Mouse (Mus musculus) heart, postnatal 0 days (tissue): Measurements from ENCODE around the gene Slc43a2. TPM values are rescaled to one million over a fixed set of nuclear protein-coding genes. Genes with fewer than 3 reads are reported as not detected.

Experiments
- ATAC-seq: fragments of 200-750 bp; cut with Nextera tagmentation; 2 replicates; pipeline ENCODE4 v1.8.0; 2017; ENCODE audit warnings: low read depth, moderate number of reproducible peaks, moderate library complexity; ENCODE audit not compliant: insufficient read depth
- DNase-seq: peaks from one replicate; pipeline ENCODE4 v3.0.0-alpha.2; 2016; ENCODE audit warnings: low spot score
- H3K27ac ChIP-seq: fragments of 300-500 bp; sonication (generic); 2 replicates; pipeline ENCODE4 v1.5.1; 2014; ENCODE audit warnings: low read depth, mild to moderate bottlenecking
- H3K27me3 ChIP-seq: fragments of 300-500 bp; sonication (generic); 2 replicates; pipeline ENCODE4 v1.6.1; 2014; ENCODE audit warnings: low read length, mixed read lengths; ENCODE audit not compliant: control insufficient read depth, insufficient read depth
- H3K36me3 ChIP-seq: fragments of 300-500 bp; sonication (generic); replicated peaks from 2 replicates; pipeline ENCODE4 v1.6.1; 2014; ENCODE audit warnings: low read length, mixed read lengths; ENCODE audit not compliant: control insufficient read depth, insufficient read depth
- H3K4me1 ChIP-seq: fragments of 300-500 bp; sonication (generic); 2 replicates; pipeline ENCODE4 v1.6.1; 2014; ENCODE audit warnings: antibody characterized with exemption; ENCODE audit not compliant: control insufficient read depth, insufficient read depth
- H3K4me2 ChIP-seq: fragments of 300-500 bp; sonication (generic); 2 replicates; pipeline ENCODE4 v1.6.1; 2014; ENCODE audit warnings: low read depth, mild to moderate bottlenecking, low read length, moderate library complexity
- H3K4me3 ChIP-seq: fragments of 300-500 bp; sonication (generic); 2 replicates; pipeline ENCODE4 v1.5.1; 2014; ENCODE audit warnings: low read depth, low read length
- H3K9ac ChIP-seq: fragments of 300-500 bp; sonication (generic); replicated peaks from 2 replicates; pipeline ENCODE4 v1.6.1; 2014; ENCODE audit warnings: low read depth, low read length, mixed read lengths
- H3K9me3 ChIP-seq: fragments of 300-500 bp; sonication (generic); replicated peaks from 2 replicates; pipeline ENCODE4 v1.6.1; 2016; ENCODE audit warnings: low read length; ENCODE audit not compliant: control insufficient read depth
- CTCF ChIP-seq: IDR thresholded peaks from 2 replicates; pipeline ENCODE4 v1.5.1; 2016; ENCODE audit warnings: antibody characterized with exemption, control low read depth, low read depth
- EP300 ChIP-seq: IDR thresholded peaks from 2 replicates; pipeline ENCODE4 v1.6.1; 2016; ENCODE audit warnings: antibody characterized with exemption, low read depth
- WGBS: fragments of 180-500 bp; shearing (Covaris S2); extraction: QIAGEN DNeasy Blood & Tissue Kit; methylation state at CpG from one replicate; pipeline ENCODE4 v1.1.7; 2014; 5-methylcytosine and 5-hydroxymethylcytosine counted together
- polyA plus RNA-seq: library from polyadenylated mRNA; unstranded; fragments of >200 nt; fragmentation: Nextera tagmentation; extraction: Ambion mirVana; gene quantifications from 2 replicates; pipeline ENCODE4 v1.2.1, GENCODE M21; 2015
- total RNA-seq: library from RNA; depleted of rRNA; stranded (reverse); fragments of >200 nt; gene quantifications from 2 replicates; pipeline ENCODE4 v1.2.3, GENCODE M21; 2014; ENCODE audit warnings: low replicate concordance

The Slc43a2 gene
- total and polyA plus RNA-seq, 2 experiments from 2014 or later, result 3.6 to 4.8 TPM

DNA sequence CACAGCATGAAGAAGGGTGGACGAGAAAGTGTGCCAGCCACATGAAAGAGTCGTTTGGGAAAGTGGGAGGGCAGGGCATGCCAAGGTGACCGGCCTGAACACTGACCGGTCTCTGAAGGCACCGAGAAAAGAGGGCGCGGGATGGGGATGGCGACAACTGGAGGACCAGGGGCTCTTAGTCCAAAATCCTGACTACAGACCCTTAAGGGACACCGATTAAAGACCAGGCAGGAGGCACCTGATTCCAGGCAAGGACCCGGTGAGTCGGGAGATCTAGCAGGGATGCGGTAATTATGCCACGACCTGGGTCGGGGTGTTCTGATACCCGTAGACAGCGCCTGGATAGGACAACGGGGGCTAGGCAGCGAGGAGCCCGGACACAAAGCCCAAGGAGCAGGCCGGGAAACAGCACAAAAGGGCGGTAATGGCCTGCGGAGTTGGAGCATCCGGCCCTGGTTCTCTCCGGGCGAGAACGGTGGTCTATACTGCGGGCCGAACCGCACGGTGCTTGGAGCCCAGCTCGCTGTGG, 585 bp upstream of the Slc43a2 start:
- TF ChIP-seq EP300 (no peak), CTCF (no peak)
- H3K4me3 ChIP-seq, result peak overlapping the region; percentile 69
- peak overlapping the region; percentile 80 for H3K9ac ChIP-seq
- no peaks in the 10 kb centered on the region for H3K9me3 ChIP-seq
- H3K4me1 ChIP-seq, result peaks cover 12% of the 10 kb centered on the region; the same call in 1 of the 2 replicates
- H3K27ac ChIP-seq, result peak overlapping the region; percentile 87
- H3K4me2 ChIP-seq, result peak overlapping the region; percentile 98
- WGBS, result under 1% methylated on average over 31 of the region's 31 CpGs
- H3K27me3 ChIP-seq, result no peaks in the 10 kb centered on the region
- DNase-seq, result no peak
- ATAC-seq, result peak; percentile 4
- peaks cover 9% of the 10 kb centered on the region for H3K36me3 ChIP-seq

DNA sequence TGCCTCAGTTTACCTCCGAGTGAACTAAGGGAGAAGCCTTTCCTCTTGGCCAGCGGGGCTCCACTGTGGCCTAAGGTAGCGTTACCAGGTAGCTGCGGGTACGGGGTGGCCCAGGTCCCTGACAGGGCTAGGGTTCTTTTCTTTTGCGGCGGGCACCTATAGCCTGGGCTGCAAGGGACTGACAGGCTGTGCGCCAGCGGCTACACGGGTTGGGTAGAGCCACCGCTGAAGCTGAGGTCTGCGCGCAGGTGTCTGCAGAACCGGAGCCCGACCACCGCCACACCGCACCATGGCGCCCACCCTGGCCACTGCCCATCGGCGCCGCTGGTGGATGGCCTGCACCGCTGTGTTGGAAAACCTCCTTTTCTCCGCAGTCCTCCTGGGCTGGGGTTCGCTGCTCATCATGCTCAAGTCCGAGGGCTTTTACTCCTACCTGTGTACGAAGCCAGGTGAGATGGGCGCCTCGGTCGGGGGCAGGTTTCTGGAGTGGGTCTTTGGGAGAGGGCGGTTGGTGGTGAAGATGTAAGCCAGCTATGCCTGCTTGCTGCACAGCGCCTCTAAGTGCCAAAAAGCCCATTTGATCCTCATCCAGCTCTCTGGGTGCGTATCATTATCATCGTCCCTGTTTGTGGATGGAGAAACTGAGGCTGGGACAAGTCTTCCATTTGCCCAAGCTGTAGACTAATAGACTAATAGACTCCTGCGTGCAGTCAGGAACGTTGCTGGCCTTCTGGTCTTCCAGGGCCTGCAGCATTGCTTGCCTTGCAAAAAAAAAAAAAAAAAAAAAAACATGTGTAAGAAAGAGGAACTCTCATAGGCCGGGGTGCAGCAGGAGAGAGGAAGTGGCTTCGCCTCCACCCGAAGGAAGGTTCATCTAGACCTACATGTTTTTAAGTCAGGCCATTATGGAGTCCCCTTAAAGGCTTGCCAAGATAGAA, 1.1 kb downstream of the Slc43a2 start:
- peaks cover 12% of the 10 kb centered on the region; the same call in 1 of the 2 replicates for H3K4me1 ChIP-seq
- peak overlapping the region; percentile 69 for H3K4me3 ChIP-seq
- ATAC-seq (no peak), DNase-seq (no peak)
- TF ChIP-seq CTCF, result no peak
- H3K27ac ChIP-seq, result peak overlapping the region; percentile 60
- H3K36me3 ChIP-seq, result no peaks in the 10 kb centered on the region
- H3K27me3 ChIP-seq, result no peaks in the 10 kb centered on the region
- peak overlapping the region; percentile 80 for H3K9ac ChIP-seq
- 19% methylated on average over 38 of the region's 38 CpGs for WGBS
- H3K9me3 ChIP-seq, result no peaks in the 10 kb centered on the region
- H3K4me2 ChIP-seq, result peak overlapping the region; percentile 98

GRCm38 (mm10) chr11:75533314-75534015, 2.0 kb downstream of the Slc43a2 start:
- no peaks in the 10 kb centered on the region for H3K9me3 ChIP-seq
- peak overlapping the region; percentile 69; the same call in 1 of the 2 replicates for H3K4me3 ChIP-seq
- ATAC-seq, result no peak
- no peak for DNase-seq
- peak overlapping the region; percentile 98; the same call in 1 of the 2 replicates for H3K4me2 ChIP-seq
- peaks cover 18% of the 10 kb centered on the region for H3K4me1 ChIP-seq
- peak overlapping the region; percentile 60 for H3K27ac ChIP-seq
- no peaks in the 10 kb centered on the region for H3K36me3 ChIP-seq
- TF ChIP-seq CTCF (no peak), EP300 (no peak)
- 66% methylated on average over 6 of the region's 6 CpGs for WGBS
- H3K27me3 ChIP-seq, result no peaks in the 10 kb centered on the region
- H3K9ac ChIP-seq, result no peak overlapping the region

GRCm38 (mm10) chr11:75534286-75535033, 3.0 kb downstream of the Slc43a2 start:
- TF ChIP-seq EP300, result no peak
- no peak for TF ChIP-seq CTCF
- Histone ChIP-seq H3K4me2 (peak overlapping the region; percentile 24; the same call in 1 of the 2 replicates), H3K36me3 (no peaks in the 10 kb centered on the region), H3K4me1 (peaks cover 24% of the 10 kb centered on the region), H3K9me3 (no peaks in the 10 kb centered on the region), H3K9ac (no peak overlapping the region), H3K27me3 (no peaks in the 10 kb centered on the region), H3K4me3 (no peak overlapping the region), H3K27ac (peak overlapping the region; percentile 60)
- DNase-seq (no peak), ATAC-seq (no peak)
- 45% methylated on average over 4 of the region's 4 CpGs for WGBS
